Mouse (Mus musculus) MEL (cell line): ENCODE results near the gene Tex46. TPM values are rescaled to one million over a fixed set of nuclear protein-coding genes. Genes with fewer than 3 reads are reported as not detected.
A peak's percentile ranks its signal among the peaks of the same experiment; 100 is the strongest.

Experiments used
- DNase-seq: peaks from one replicate; pipeline ENCODE4 v3.0.0; 2011; ENCODE audit warnings: low read depth, low spot score
- H3K27ac ChIP-seq: 2 replicates; pipeline ENCODE4 v1.5.1; 2012; ENCODE audit warnings: low read depth, mild to moderate bottlenecking, control low read depth, low read length, moderate library complexity; ENCODE audit not compliant: control insufficient read depth
- H3K27me3 ChIP-seq, 2 experiments: fragments of 150-350 bp in 1 of 2; sonication (generic) in 1 of 2; 2 replicates each; pipeline ENCODE4 v1.6.1; 2012; ENCODE audit warnings: low read length in 2 of 2, mild to moderate bottlenecking in 2 of 2, improper control_type of control experiment in 1 of 2, moderate library complexity in 1 of 2; ENCODE audit not compliant: insufficient read depth in 2 of 2, control insufficient read depth in 1 of 2
- H3K36me3 ChIP-seq, 2 experiments: 2 replicates each; pipeline ENCODE4 v1.6.1; 2012 to 2014; ENCODE audit warnings: low read length in 2 of 2, improper control_type of control experiment in 1 of 2, inconsistent platforms in 1 of 2, mild to moderate bottlenecking in 1 of 2; ENCODE audit not compliant: insufficient read depth in 2 of 2, control insufficient read depth in 1 of 2
- H3K4me1 ChIP-seq, 2 experiments: fragments of 150-350 bp in 1 of 2; sonication (generic) in 1 of 2; 2 replicates each; pipeline ENCODE4 v1.6.1; 2012; ENCODE audit warnings: low read length in 2 of 2, improper control_type of control experiment in 1 of 2, mild to moderate bottlenecking in 1 of 2; ENCODE audit not compliant: insufficient read depth in 2 of 2, control insufficient read depth in 1 of 2
- H3K4me3 ChIP-seq, 2 experiments: fragments of 150-350 bp in 1 of 2; sonication (generic) in 1 of 2; 2 replicates each; pipeline ENCODE4 v1.5.1; 2012; ENCODE audit warnings: low read depth in 2 of 2, low read length in 2 of 2, mild to moderate bottlenecking in 2 of 2, moderate library complexity in 2 of 2, control low read depth in 1 of 2, improper control_type of control experiment in 1 of 2; ENCODE audit not compliant: control insufficient read depth in 1 of 2, insufficient read depth in 1 of 2
- H3K79me2 ChIP-seq: 2 replicates; pipeline ENCODE4 v1.6.1; 2012; ENCODE audit warnings: mild to moderate bottlenecking, low read length, moderate library complexity; ENCODE audit not compliant: control insufficient read depth, poor library complexity, insufficient read depth
- H3K9ac ChIP-seq: 2 replicates; pipeline ENCODE4 v1.6.1; 2012; ENCODE audit warnings: low read depth, mild to moderate bottlenecking, control low read depth, low read length, moderate library complexity; ENCODE audit not compliant: control insufficient read depth, poor library complexity, severe bottlenecking
- H3K9me3 ChIP-seq: fragments of 150-350 bp; sonication (generic); replicated peaks from 2 replicates; pipeline ENCODE4 v1.6.1; 2012; ENCODE audit warnings: mild to moderate bottlenecking, low read length, improper control_type of control experiment, moderate library complexity; ENCODE audit not compliant: insufficient read depth
- BHLHE40 ChIP-seq: IDR thresholded peaks from 2 replicates; pipeline ENCODE4 v1.6.1; 2012; ENCODE audit warnings: low read depth, mild to moderate bottlenecking, inconsistent platforms, low read length, improper control_type of control experiment, borderline replicate concordance
- CHD1 ChIP-seq: IDR thresholded peaks from 2 replicates; pipeline ENCODE4 v1.6.1; 2012; ENCODE audit warnings: low read depth, mild to moderate bottlenecking, inconsistent platforms, low read length, improper control_type of control experiment
- CHD2 ChIP-seq: IDR thresholded peaks from 2 replicates; pipeline ENCODE4 v1.6.1; 2011; ENCODE audit warnings: low read length, improper control_type of control experiment
- E2F4 ChIP-seq: IDR thresholded peaks from 2 replicates; pipeline ENCODE4 v1.6.1; 2011; ENCODE audit warnings: low read depth, low read length, improper control_type of control experiment, borderline replicate concordance
- EP300 ChIP-seq, 2 experiments: IDR thresholded peaks; 2 replicates each; pipeline ENCODE4 v1.6.1; 2011; ENCODE audit warnings: improper control_type of control experiment in 2 of 2, low read length in 2 of 2, low read depth in 1 of 2, mild to moderate bottlenecking in 1 of 2
- ETS1 ChIP-seq: IDR thresholded peaks from 2 replicates; pipeline ENCODE4 v1.6.1; 2012; ENCODE audit warnings: low read depth, mild to moderate bottlenecking, inconsistent platforms, low read length, improper control_type of control experiment, moderate library complexity
- GABPA ChIP-seq: IDR thresholded peaks from 2 replicates; pipeline ENCODE4 v1.6.1; 2012; ENCODE audit warnings: low read depth, mild to moderate bottlenecking, inconsistent platforms, low read length, improper control_type of control experiment, moderate library complexity
- GATA1 ChIP-seq: IDR thresholded peaks from 2 replicates; pipeline ENCODE4 v1.6.1; 2011; ENCODE audit warnings: low read depth, low read length, improper control_type of control experiment
- HCFC1 ChIP-seq: IDR thresholded peaks from 2 replicates; pipeline ENCODE4 v1.6.1; 2012; ENCODE audit warnings: low read depth, mild to moderate bottlenecking, inconsistent platforms, low read length, improper control_type of control experiment, moderate library complexity
- JUND ChIP-seq: IDR thresholded peaks from 2 replicates; pipeline ENCODE4 v1.6.1; 2011; ENCODE audit warnings: low read depth, mild to moderate bottlenecking, improper control_type of control experiment, low read length
- KAT2A ChIP-seq: conservative IDR thresholded peaks from 2 replicates; pipeline ENCODE4 v1.6.1; 2012; ENCODE audit warnings: low read depth, low read length, improper control_type of control experiment, inconsistent platforms
- MAFK ChIP-seq: IDR thresholded peaks from 2 replicates; pipeline ENCODE4 v1.6.1; 2011; ENCODE audit warnings: low read depth, mild to moderate bottlenecking, low read length, improper control_type of control experiment, borderline replicate concordance
- MAX ChIP-seq: IDR thresholded peaks from 2 replicates; pipeline ENCODE4 v1.6.1; 2011; ENCODE audit warnings: low read length, improper control_type of control experiment
- MAZ ChIP-seq: IDR thresholded peaks from 2 replicates; pipeline ENCODE4 v1.6.1; 2012; ENCODE audit warnings: low read depth, mild to moderate bottlenecking, inconsistent platforms, low read length, improper control_type of control experiment
- MEF2A ChIP-seq: IDR thresholded peaks from 2 replicates; pipeline ENCODE4 v1.6.1; 2014; ENCODE audit warnings: low read depth, mild to moderate bottlenecking, inconsistent platforms, low read length, improper control_type of control experiment; ENCODE audit not compliant: poor library complexity, insufficient replicate concordance, severe bottlenecking; ENCODE audit errors: extremely low read depth
- MXI1 ChIP-seq: IDR thresholded peaks from 2 replicates; pipeline ENCODE4 v1.6.1; 2011; ENCODE audit warnings: mild to moderate bottlenecking, low read depth, low read length, improper control_type of control experiment
- MYB ChIP-seq: IDR thresholded peaks from 2 replicates; pipeline ENCODE4 v1.6.1; 2011; ENCODE audit warnings: mild to moderate bottlenecking, low read depth, low read length, improper control_type of control experiment
- MYC ChIP-seq: IDR thresholded peaks from 2 replicates; pipeline ENCODE4 v1.6.1; 2011; ENCODE audit warnings: low read depth, mild to moderate bottlenecking, low read length, improper control_type of control experiment, moderate library complexity
- NELFE ChIP-seq: IDR thresholded peaks from 2 replicates; pipeline ENCODE4 v1.6.1; 2011; ENCODE audit warnings: low read depth, low read length, improper control_type of control experiment
- NRF1 ChIP-seq: IDR thresholded peaks from 2 replicates; pipeline ENCODE4 v1.6.1; 2014; ENCODE audit warnings: low read depth, mild to moderate bottlenecking, inconsistent platforms, low read length, improper control_type of control experiment, moderate library complexity; ENCODE audit not compliant: poor library complexity, insufficient read depth, severe bottlenecking
- POLR2A ChIP-seq, 2 experiments: IDR thresholded peaks; 2 replicates each; pipeline ENCODE4 v1.6.1; 2011 to 2012; ENCODE audit warnings: low read length in 2 of 2, mild to moderate bottlenecking in 2 of 2, control low read depth in 1 of 2, improper control_type of control experiment in 1 of 2, low read depth in 1 of 2, moderate library complexity in 1 of 2; ENCODE audit not compliant: control insufficient read depth in 1 of 2, insufficient read depth in 1 of 2, poor library complexity in 1 of 2
- POLR2AphosphoS5 ChIP-seq: IDR thresholded peaks from 2 replicates; pipeline ENCODE4 v1.6.1; 2012; ENCODE audit warnings: low read depth, borderline replicate concordance, mild to moderate bottlenecking, inconsistent platforms, low read length, moderate library complexity, mixed read lengths
- RAD21 ChIP-seq: IDR thresholded peaks from 2 replicates; pipeline ENCODE4 v1.6.1; 2011; ENCODE audit warnings: mild to moderate bottlenecking, low read depth, low read length, improper control_type of control experiment
- RCOR1 ChIP-seq: IDR thresholded peaks from 2 replicates; pipeline ENCODE4 v1.6.1; 2012; ENCODE audit warnings: low read depth, mild to moderate bottlenecking, inconsistent platforms, low read length, improper control_type of control experiment
- SIN3A ChIP-seq: IDR thresholded peaks from 2 replicates; pipeline ENCODE4 v1.6.1; 2012; ENCODE audit warnings: low read length, improper control_type of control experiment, inconsistent platforms
- SMC3 ChIP-seq: IDR thresholded peaks from 2 replicates; pipeline ENCODE4 v1.6.1; 2011; ENCODE audit warnings: low read depth, low read length, improper control_type of control experiment
- TAL1 ChIP-seq: IDR thresholded peaks from 2 replicates; pipeline ENCODE4 v1.6.1; 2012; ENCODE audit warnings: mild to moderate bottlenecking, inconsistent platforms, low read length, moderate library complexity, mixed read lengths
- TCF12 ChIP-seq: IDR thresholded peaks from 2 replicates; pipeline ENCODE4 v1.6.1; 2014; ENCODE audit warnings: low read depth, mild to moderate bottlenecking, inconsistent platforms, low read length, improper control_type of control experiment, moderate library complexity
- USF1 ChIP-seq: IDR thresholded peaks from 2 replicates; pipeline ENCODE4 v1.6.1; 2014; ENCODE audit warnings: low read depth, mild to moderate bottlenecking, inconsistent platforms, low read length, improper control_type of control experiment, moderate library complexity
- USF2 ChIP-seq, 2 experiments: IDR thresholded peaks; 2 replicates each; pipeline ENCODE4 v1.6.1; 2011 to 2012; ENCODE audit warnings: improper control_type of control experiment in 2 of 2, low read length in 2 of 2, borderline replicate concordance in 1 of 2, inconsistent platforms in 1 of 2, low read depth in 1 of 2, mild to moderate bottlenecking in 1 of 2; ENCODE audit not compliant: insufficient read depth in 1 of 2
- ZC3H11A ChIP-seq: IDR thresholded peaks from 2 replicates; pipeline ENCODE4 v1.6.1; 2012; ENCODE audit warnings: low read depth, mild to moderate bottlenecking, inconsistent platforms, low read length, improper control_type of control experiment
- ZKSCAN1 ChIP-seq: IDR thresholded peaks from 2 replicates; pipeline ENCODE4 v1.6.1; 2012; ENCODE audit warnings: low read depth, mild to moderate bottlenecking, inconsistent platforms, low read length, improper control_type of control experiment, moderate library complexity
- ZMIZ1 ChIP-seq: IDR thresholded peaks from 2 replicates; pipeline ENCODE4 v1.6.1; 2012; ENCODE audit warnings: low read depth, mild to moderate bottlenecking, inconsistent platforms, low read length, improper control_type of control experiment, moderate library complexity
- ZNF384 ChIP-seq: IDR thresholded peaks from 2 replicates; pipeline ENCODE4 v1.6.1; 2012; ENCODE audit warnings: low read depth, mild to moderate bottlenecking, inconsistent platforms, low read length, improper control_type of control experiment
- polyA plus RNA-seq, 2 experiments: library from polyadenylated mRNA; stranded (reverse) in 1 of 2; unstranded in 1 of 2; fragments of >175 nt in 1 of 2; fragments of >200 nt in 1 of 2; gene quantifications; 2 replicates each; pipeline versions ENCODE4 v1.2.1 to v1.2.4; 2012; ENCODE audit warnings: low replicate concordance in 2 of 2, low read depth in 1 of 2; ENCODE audit not compliant: insufficient read length in 2 of 2, insufficient read depth in 1 of 2, missing spikeins in 1 of 2
- total RNA-seq: library from RNA; depleted of rRNA; stranded (reverse); fragments of 300-350 nt; gene quantifications from 2 replicates; pipeline ENCODE4 v1.2.3, GENCODE M21; 2012

Gene Tex46
- total and polyA plus RNA-seq, 3 experiments: not detected

DNA sequence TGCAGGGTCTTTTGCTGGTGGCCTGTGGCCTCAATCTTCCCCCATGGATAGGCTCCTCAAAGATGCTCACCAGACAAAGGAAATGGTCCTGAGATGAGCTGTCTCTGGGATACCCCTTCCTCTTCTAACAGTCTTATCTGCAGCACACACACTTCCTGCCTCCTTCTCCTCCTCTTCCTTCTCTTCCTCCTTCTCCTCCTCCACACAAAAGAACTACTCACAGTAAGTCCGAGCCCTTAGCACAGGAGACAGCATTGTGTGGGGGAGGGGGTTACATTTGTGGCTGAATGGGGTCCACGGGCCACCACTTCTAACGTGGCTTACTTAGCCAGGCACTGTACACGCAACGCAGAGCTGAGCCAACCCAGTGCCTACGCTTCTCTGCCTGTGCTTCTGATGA is 42.8 kb downstream of the Tex46 start (continued):
- TF ChIP-seq E2F4 (no peak), HCFC1 (peak; percentile 69)
- TF ChIP-seq, all 39 proteins: peak for 23

DNA sequence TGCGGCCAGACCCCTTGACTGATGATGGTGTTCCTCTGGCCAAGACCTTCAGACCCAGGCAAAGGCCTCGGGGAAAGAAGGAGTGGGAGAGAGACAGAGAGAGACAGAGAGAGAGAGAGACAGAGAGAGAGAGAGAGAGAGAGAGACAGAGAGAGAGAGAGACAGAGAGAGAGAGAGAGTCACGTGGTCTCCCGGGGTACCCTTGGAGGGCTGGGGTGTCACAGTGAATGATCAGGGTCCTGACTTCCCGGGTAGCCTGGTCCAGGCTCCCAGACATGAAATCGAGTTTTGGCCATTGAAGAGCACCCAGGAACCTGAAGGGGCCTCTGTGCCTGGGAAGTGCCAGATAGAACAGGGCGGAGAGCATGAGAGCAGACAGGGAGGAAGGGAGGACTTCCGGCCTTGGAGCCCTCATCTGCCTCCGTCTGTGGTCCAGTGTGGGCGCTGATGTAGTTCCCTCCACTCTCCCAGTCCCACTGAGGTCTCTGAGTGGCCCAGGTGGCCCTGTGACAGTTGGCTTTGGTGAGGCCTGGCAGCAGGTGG is 43.5 kb downstream of the Tex46 start:
- Histone ChIP-seq H3K27ac (peak overlapping the region; percentile 99), H3K36me3 (peaks cover 0 to 18% of the 10 kb centered on the region in 2 experiments; a peak in 2 of 4 replicates), H3K4me3 (peak overlapping the region; percentile 44 to 74), H3K4me1 (peaks cover 2 to 41% of the 10 kb centered on the region in 2 experiments; a peak in 3 of 4 replicates), H3K9ac (peak overlapping the region; percentile 89), H3K79me2 (peaks cover 2% of the 10 kb centered on the region), H3K27me3 (no peaks in the 10 kb centered on the region), H3K9me3 (no peaks in the 10 kb centered on the region)
- peak; percentile 70 for DNase-seq
- TF ChIP-seq HCFC1 (no peak), USF2 (IDR thresholded peaks at IDR 0.05; ENCODE audit: borderline replicate concordance in 1 of 2, insufficient read depth in 1 of 2, low read depth in 1 of 2, low read length in 2 of 2) (peak in 1 of 2 experiments; percentile 53; a peak in 1 of 4 replicates), TCF12 (no peak), KAT2A (no peak), RCOR1 (no peak), GATA1 (no peak), SMC3 (no peak), MXI1 (peak; percentile 49; the same call in 1 of the 2 replicates), E2F4 (no peak), ZMIZ1 (no peak), JUND (no peak), MAX (peak; percentile 37; the same call in 1 of the 2 replicates), BHLHE40 (no peak), POLR2AphosphoS5 (no peak), ZNF384 (no peak), MAFK (no peak), RAD21 (no peak), EP300 (IDR thresholded peaks at IDR 0.05; ENCODE audit: low read depth in 1 of 2, low read length in 2 of 2) (peak; percentile 27 to 45; a peak in 2 of 4 replicates), ZC3H11A (no peak), MAZ (no peak), SIN3A (0 out of 2 replicates have a peak, but pooled peaks have one; percentile 19), POLR2A (IDR thresholded peaks at IDR 0.05; ENCODE audit: control insufficient read depth in 1 of 2, insufficient read depth in 1 of 2, low read depth in 1 of 2, low read length in 2 of 2, poor library complexity in 1 of 2) (peak in 1 of 2 experiments; percentile 28; a peak in 1 of 4 replicates), ETS1 (no peak), MYC (no peak), TAL1 (peak; percentile 47), CHD1 (0 out of 2 replicates have a peak, but pooled peaks have one; percentile 16), NRF1 (no peak), NELFE (peak; percentile 39), ZKSCAN1 (no peak), CHD2 (no peak), USF1 (peak; percentile 89), GABPA (no peak), MEF2A (no peak), MYB (no peak)
